Mouse (Mus musculus): Measurements from ENCODE around the gene Ppp1r9a.

The Ppp1r9a gene

DNA sequence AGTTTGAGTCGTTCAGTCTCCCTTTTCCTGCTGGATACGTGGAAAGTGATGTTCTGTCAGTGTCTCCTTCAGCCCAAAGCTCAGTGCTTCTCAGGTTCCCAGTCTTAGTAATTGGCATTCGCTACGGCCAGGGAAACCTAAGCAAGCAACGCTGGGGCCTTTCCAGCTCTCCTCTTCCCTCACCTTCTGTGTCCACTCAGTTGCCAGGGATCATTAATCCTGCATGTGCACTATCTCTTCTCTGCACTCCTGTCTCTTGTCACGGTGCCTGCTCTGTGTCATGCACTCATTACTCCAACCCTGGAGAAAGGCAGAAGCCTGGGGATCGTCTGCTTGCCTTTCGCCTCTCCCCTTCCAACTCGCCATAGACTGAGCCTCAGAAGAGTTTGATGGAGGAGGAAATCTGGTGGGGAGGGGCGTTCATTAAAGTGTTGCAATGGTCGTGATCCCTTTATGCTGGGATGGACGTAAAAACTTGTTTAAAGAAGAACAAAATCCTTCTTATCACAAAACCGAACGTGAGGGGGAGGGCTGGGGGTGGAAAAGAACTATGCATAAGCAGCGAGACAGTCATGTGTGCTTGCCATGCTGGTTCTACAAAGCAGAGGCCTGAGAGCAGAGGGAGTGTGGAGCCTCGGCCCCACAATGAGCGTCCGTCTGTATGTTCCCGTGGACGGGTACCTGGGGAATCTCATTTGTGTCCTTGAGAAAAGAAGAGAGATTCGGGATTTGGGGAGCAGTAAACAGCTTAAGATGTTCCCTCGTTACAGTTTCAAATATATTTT, 103.0 kb downstream of the Ppp1r9a start:
- DNase-seq (ENCODE audit: extremely low read depth, low read depth) = no peak

DNA sequence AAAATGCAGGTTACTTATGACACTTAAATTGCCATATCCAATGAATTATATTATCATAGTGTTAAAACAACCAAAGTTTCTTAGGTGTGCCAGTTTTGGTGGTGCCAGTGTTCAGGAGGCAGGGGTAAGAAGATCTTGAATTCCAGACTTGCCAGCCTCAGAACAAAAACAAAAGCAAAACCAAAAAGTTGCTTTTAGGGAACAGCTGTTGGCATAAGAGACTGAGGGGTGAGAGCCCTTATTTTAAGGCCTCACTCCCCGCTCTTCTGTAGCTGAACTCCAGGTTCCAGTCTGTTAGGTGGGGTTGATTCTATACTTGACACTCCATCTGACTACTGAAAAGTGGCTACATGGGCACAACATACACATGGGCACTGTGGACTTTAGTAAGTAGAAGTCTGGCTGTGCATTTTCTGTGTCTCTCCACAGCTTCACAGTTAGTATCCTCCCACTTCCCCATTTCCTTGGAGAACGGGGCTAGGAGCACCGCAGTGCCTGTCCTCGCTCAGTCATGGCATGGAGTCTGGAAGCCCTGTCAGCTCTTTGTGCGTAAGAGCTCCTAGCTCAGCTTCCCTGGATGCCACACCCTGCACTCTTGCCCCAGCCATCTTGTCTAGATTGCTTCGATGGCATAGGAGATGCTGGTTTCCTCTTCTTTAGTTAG, 103.7 kb downstream of the Ppp1r9a start:
- no peak for DNase-seq (ENCODE audit: extremely low read depth, low read depth)

DNA sequence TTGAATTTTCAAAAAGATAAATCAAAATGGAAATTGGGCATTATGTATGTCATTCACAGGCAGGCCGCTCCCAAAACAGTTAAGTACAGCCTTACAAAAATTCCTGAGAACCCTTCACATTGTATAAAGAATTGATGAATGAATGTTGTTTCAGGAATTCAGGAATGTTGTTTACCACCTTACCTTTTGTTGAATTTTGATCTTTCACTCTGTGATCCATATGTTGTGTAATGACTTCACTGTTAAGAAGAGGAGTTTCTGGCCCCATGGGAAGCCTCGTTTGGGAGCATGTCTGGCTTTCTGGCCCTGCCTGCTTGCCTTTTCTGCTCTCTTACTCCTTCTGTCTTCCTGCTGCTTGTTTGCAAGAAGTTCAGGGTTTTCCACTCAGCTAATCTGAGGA, 105.4 kb downstream of the Ppp1r9a start:
- DNase-seq (ENCODE audit: extremely low read depth, low read depth) = no peak

- no peak for DNase-seq (ENCODE audit: extremely low read depth, low read depth)
Measured at GRCm38 (mm10) chr6:5008603-5009002, 105.9 kb downstream of the Ppp1r9a start.

DNA sequence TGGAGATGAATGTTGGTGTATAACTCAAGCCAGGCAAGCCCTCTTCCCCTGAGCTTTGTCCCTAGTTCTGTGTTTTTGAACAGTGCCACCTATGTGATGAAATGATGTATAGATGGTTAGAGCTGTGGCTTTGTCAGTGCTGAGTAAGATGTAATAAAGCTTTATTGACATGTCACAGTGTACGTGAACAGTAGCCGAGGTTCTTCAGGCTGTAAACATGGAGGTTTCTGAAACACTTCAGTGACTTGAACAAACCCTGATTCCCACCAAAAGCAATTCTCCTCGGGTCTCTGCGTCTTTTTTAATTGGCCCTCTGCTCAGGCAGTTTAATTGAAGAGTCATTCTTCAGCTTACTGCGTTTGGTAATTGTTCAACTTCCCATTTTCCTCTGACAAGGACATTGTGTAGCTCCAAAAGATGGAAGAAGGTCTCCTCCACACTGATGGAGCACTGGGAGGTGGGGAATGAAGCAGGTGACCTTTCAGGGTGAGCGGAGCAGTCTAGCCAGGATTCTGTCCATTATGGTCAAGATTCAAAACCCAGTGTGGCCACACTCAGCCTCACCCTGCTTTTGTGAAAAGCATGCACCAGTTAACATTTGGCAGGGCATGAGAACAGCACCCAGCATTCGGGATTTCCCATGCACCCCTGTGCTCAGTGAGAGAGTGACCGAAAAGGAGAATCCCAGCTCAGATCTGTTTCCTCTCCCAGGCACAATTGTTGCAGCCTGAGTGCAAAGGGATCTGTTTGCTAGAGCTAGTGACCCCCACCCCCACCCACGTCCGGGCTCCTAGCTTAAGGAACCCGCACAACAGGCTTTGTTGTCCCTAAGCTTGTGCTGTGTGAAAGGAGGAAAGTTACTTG, 108.1 kb downstream of the Ppp1r9a start:
- DNase-seq (ENCODE audit: extremely low read depth, low read depth) = no peak

DNA sequence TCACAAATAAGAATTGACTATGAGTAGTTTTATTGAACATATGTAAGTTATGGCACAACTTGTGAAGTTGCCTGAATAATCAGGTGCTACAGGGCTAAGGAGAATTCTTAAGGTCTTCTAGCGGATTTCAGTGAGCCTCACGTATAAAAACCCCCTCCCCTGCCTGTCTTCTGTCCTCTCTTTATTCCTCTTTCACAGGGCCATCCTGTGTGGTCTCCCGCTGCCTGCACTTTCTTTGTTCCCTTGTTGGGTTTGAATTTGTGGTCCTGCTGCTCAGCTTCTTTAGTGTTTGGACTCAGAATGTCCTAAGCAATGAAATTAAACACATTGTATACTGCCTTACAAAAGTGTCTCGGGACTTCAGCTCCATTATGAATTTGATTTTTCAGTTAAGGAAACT, 110.1 kb downstream of the Ppp1r9a start:
- DNase-seq (ENCODE audit: extremely low read depth, low read depth) = no peak

DNA sequence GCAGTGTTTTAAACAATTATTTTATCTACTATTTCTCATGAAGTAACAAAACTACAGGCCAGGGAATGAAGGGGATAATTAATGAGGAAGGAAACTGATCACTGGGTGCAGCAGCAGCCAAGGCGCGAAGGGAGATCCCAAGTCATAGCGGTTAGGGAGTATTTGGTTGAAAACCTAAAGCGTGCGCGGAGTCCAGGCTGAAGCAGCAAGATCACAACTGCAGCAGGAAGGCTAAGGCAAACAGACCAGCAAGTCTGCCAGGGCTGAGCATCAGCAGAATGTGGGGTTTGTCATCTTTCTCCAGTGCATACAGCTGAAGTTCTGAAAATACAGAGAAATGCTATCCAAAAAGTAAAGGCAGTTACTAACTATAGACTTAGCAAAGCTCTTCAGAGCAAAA, 111.8 kb downstream of the Ppp1r9a start:
- DNase-seq (ENCODE audit: extremely low read depth, low read depth) = no peak

DNA sequence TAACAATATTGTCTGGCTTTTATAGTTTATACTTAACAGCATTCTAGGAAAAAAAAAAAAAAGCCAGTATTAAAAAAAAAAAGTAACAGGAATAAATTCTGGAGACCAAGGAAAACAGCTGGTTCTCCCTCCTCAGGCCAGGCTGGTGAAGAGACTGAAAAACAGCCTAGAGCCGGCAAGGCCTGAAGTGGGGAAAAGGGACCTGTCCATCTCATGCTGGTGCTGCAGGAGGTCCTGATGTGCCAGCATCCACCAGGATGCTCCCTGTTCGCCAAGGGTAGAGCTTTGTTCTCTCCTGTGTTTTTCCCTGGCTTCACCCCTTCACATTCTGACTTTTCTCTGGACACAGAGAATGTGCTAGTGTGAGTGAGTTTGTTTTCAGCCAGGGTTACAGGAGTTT, 112.5 kb downstream of the Ppp1r9a start:
- DNase-seq (ENCODE audit: extremely low read depth, low read depth) = no peak

DNA sequence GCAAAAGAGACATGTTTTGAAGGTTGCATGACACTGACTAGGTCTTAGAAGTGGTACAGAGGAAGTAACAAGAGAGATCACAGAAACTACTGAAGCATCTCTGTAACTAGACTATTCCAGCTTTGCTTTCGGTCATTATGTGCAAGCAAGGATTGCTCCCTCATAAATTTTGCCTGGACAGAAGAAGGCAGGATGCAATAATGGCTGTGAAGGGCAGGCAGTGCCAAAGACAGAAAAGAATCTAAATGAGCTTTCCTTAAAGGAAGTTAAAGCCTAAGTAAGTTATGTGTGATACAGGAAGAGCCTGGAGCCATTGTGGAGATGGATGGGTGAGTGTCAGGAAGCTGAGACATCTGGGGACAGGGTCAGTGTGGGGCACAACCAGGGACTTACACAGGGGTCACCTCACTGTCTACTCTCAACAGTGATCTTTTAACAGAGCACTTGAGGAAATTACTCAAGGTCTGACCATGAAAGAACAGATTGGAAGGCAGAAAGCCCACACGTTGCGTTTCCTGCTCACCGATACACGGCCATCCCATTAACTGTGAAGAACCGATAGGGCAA, 115.3 kb downstream of the Ppp1r9a start:
- DNase-seq (ENCODE audit: extremely low read depth, low read depth) = no peak

- no peak for DNase-seq (ENCODE audit: extremely low read depth, low read depth)
Measured at GRCm38 (mm10) chr6:5019208-5019607, 116.5 kb downstream of the Ppp1r9a start.

GRCm38 (mm10) chr6:5019969-5020368, 117.3 kb downstream of the Ppp1r9a start:
- no peak for DNase-seq (ENCODE audit: extremely low read depth, low read depth)

- no peak for DNase-seq (ENCODE audit: extremely low read depth, low read depth)
Measured at GRCm38 (mm10) chr6:5020510-5020909, 117.8 kb downstream of the Ppp1r9a start.

DNA sequence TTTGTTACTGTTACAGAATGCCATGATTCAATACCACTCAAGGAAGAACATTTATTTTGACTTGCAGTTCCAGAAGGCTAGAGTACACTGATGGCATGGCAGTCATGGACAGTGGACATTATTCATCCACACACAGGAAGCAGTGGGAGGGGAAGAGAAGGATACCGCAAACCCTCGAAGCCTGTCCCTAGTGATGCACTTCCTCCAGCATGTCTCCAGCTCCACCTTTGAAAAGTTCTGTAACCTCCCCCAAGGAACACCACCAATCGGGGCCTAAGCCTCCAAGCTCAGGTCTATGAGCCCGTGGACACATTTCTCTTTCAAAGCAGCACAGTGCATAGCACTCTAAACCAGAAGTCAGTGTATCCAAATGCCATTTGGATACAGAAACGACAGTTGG, 120.0 kb downstream of the Ppp1r9a start:
- DNase-seq (ENCODE audit: extremely low read depth, low read depth) = no peak

DNA sequence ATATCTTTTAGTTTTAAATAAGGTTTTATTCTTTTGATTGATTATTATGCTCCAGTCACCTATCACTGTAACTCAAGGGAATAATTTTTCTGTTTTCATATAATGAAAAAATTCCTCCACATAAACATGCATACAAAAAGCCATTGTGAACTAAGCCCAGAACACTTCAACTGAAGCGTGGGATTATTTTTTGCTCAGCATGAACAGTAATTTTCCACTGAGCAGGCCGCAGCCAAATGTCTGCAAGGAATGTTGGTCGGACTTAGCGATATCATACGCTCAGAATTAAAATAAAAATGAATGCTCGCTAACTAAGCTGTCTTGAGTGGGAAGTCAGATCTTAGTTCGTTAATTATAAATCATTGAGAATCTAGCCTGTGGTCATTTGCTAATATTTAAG, 122.2 kb downstream of the Ppp1r9a start:
- DNase-seq (ENCODE audit: extremely low read depth, low read depth) = no peak

GRCm38 (mm10) chr6:5026772-5027171, 124.1 kb downstream of the Ppp1r9a start:
- no peak for DNase-seq (ENCODE audit: extremely low read depth, low read depth)

GRCm38 (mm10) chr6:5027213-5027612, 124.5 kb downstream of the Ppp1r9a start:
- no peak for DNase-seq (ENCODE audit: extremely low read depth, low read depth)

GRCm38 (mm10) chr6:5027801-5028200, 125.1 kb downstream of the Ppp1r9a start:
- no peak for DNase-seq (ENCODE audit: extremely low read depth, low read depth)

DNA sequence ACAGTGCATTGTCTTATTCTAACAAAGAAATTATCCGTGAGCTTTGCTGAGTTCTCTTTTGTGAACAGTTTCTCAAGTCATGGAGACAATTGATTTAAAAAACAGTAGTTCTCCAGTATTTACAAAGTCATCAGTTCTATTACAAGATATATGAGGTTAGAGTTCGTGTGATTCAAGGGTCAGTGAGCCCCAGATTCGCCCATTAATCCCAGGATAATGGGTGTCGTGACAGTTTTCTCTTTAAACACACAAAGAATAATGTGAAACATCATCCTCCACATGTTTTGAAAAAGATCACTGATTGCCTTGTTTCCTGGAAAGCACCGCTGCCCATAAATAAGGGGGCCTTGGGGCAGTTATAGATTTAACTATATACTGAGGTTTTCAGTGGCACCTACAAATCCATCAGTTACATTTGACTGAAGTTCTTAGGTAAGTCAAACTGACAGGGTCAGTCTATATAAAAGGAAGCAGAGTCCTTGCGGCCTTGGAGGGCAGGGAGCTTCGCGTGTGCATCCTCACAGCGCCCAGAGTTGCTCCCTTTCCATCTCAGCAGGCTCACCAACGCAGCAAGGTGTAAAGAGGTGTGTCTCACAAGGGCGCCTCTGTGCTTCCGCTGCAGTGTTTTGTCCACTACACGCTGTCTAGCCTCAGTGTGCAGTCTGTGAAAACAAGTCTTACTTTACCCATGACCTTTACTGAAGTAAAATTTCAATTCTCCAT, 126.6 kb downstream of the Ppp1r9a start:
- DNase-seq (ENCODE audit: extremely low read depth, low read depth) = no peak

DNA sequence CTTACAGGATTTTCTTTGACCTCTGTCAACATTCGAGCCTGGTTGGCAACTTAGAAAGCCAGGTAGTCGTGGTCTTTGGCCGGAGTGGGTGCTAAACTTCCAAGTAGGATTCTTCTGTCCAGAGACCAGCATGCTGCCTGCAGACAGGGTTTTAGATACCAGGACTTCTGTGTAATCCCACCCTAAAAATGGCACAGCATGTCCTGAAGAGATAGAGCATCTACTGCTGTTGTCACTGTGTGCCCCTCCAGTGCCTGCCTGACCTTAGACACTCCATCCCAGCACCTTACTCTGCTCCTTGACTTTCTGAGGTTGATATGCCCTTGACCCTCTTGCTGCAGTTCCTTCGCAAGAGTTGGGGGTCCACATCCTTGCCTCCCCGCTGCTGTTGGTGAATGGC, 127.2 kb downstream of the Ppp1r9a start:
- no peak for DNase-seq (ENCODE audit: extremely low read depth, low read depth)

GRCm38 (mm10) chr6:5032986-5033633, 130.4 kb downstream of the Ppp1r9a start:
- no peak for DNase-seq (ENCODE audit: extremely low read depth, low read depth)

GRCm38 (mm10) chr6:5037225-5037624, 134.5 kb downstream of the Ppp1r9a start:
- DNase-seq (ENCODE audit: extremely low read depth, low read depth) = no peak
